Mouse (Mus musculus) neutrophil, adult 59 days (primary cell): Measurements from ENCODE around the gene Tbp. TPM values are rescaled to one million over a fixed set of nuclear protein-coding genes. Genes with fewer than 3 reads are reported as not detected.

Experiments
- total RNA-seq, 2 experiments: library from RNA; stranded (reverse); gene quantifications; 1 replicate in 1 of 2; 2 replicates in 1 of 2; pipeline ENCODE4 v1.2.4; 2023

Gene Tbp
- 10 to 100 TPM; 33.3 to 36.8 TPM for total RNA-seq

DNA sequence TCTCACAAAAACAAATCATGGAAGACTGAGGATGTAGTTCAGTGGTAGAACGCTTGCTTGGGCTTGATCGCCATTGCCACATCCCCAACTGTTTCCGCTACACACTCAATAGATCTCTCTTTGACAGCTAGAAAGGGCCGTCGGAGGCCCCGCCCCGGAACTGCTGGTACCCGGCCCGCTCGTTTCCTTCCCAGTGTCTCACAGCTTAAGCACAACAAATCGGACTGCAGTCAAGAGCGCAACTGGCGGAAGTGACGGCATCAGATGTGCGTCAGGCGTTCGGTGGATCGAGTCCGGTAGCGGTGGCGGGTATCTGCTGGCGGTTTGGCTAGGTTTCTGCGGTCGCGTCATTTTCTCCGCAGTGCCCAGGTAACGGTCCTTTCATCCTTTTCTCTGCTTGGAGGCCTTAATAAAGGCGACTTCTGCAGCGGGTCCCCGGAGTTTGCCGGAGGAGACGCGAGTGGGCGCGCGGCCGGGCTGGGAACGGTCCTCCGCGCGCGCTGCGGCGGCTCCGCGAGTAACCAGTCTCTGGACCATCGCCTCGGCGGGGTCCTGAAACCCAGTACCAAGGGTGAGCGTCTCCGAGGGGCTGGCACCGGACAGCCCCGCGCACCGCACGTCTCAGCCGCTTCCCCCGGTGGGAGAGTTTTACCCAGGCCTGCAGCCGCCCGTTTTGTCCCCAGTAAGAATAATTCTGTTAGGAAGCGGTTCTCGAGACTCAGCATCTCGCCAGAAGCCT is at the start of gene Tbp, which contains the start of gene Psmb1:
Gene Tbp (plus strand): TSS at position 233 of the 739 bp plus-strand sequence.
Gene Psmb1 (minus strand): TSS at position 96 of the 739 bp plus-strand sequence.

DNA sequence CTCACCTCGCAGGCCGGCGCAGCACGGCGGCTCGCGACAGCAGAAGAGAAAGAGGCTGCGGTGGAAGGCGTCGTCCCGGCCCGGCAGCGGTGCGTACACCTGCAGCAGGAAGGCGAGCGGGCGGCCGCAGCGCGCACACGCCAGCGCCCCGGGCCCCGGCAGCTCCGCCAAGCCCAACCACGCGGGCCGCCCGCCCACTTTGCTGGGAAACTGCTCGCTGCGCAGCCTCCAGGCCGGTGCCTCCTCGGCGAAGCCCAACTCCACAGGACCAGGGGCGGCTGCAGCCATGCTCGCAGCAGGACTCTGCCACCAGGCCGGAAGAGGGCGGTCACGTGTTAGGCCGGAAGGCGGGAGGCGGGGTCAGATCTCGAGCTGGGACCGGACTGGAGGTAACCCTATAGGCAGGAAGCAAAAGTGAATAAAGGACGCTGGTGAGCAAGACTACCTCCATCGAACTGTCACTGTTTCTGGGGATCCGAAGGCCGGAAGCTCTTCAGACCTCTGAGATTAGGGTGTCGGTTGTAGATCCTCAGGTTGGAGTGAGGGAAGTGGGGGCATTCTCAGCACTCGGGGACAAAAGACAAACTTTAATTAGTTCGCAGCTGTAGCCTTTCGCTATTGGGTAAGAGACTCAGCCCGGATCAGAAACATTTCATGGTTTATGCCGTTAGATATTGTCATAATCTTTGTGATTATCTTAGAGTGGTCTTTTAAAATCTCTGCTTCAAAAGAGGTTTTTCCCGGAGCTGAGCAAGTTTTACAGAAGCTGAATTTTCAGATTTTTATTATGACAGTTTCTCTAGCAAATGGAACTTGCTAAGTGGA is 27.5 kb downstream of the Tbp start, which contains the start of gene Pdcd2:
Gene Pdcd2 (minus strand): TSS at position 316 of the 825 bp plus-strand sequence.

DNA sequence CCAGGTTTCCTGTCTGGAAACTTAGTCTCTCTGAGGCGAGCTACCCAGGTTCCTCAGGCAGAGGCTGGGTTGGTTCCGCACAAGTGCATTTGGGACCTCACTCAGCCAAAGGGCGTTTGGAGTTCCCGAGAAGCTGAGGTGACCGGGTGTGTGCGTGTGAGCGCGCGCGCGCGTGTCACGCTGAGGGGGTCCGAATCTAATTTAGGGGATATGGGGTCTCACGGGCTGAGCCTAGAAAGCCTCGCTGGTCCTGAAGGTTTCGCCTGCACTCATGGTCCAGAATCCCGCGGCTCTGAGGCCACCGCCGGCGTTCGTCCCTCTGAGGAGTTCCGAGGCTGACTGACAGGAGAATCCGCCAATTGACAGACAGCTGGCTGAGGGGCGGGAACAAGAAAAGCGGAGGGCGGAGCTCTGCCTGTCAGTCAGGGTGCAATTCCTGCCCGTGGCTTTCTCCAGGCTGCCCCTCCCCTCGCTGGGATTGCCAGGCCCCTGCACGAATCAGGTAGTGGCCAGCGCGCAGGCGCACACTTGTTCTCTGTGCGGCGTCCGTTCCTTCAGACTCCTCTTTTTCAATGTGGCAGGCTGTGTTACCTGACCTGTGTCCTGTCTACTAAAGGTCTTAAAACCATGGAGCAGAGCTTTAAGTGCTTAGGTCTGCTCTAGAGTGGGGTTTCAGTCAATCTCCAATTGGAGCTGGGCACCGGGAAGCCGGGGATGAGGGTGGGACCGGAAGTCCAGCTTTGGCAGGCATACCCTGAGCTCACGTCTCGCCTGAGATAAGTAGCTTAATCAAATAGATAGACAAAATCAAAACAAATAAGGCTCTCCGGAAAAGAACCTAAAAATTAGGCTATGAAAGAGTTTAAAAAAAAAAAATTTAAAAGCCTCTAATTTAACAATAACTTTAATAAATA is 64.6 kb downstream of the Tbp start, which contains the start of gene Prdm9:
Gene Prdm9 (minus strand): TSS at position 341 of the 914 bp plus-strand sequence.

Other genes with a start within 250 kb of the Tbp start
- under 1 TPM in 1 of 2 experiments, not detected in 1; 0.35 TPM for gene Dll1, start 123.0 kb upstream of the Tbp start, total RNA-seq
- gene Fam120b, start 103.7 kb upstream of the Tbp start, total RNA-seq = 10 to 100 TPM; 11.7 to 12.6 TPM
- gene Psmb1, start 137 bp upstream of the Tbp start, total RNA-seq = 10 to 100 TPM; 65.8 to 77.2 TPM
- gene Pdcd2, start 27.4 kb downstream of the Tbp start, total RNA-seq = 10 to 100 TPM; 13.8 to 20.1 TPM
- 1 to 10 TPM; 6.7 to 9.1 TPM for gene Prdm9, start 64.5 kb downstream of the Tbp start, total RNA-seq
- 10 to 100 TPM; 81.2 to 81.4 TPM for gene Chd1, start 205.1 kb downstream of the Tbp start, total RNA-seq